Mouse (Mus musculus): Measurements from ENCODE around the gene Pla2g6. TPM values are rescaled to one million over a fixed set of nuclear protein-coding genes. Genes with fewer than 3 reads are reported as not detected.

Pla2g6 gene
- total and polyA plus RNA-seq, 3 experiments = 9.3 to 20.9 (median 14.8) TPM

DNA sequence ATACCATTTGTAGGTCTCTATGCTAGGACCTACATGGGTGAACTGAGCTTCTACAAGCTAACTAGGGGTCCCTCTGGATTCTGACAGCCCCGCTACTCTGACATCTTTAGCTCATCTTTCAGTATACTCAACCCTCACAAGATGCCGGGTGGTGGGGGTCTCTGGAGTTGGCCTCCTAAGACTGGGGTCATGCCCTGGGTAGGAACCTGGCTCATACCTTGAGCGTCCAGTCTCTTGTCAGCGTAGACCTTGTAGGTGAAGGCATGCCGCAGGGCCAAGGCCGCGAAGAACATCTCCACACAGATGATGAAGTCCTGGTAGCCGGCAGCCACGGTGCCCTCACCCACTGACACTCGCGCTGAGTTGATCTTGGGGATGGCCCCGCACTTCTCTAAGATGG, 36.9 kb upstream of the Pla2g6 start:
- peaks cover 70 to 96% of the 10 kb centered on the region in 2 experiments for H3K36me3 ChIP-seq (replicated peaks in 1 of 2; ENCODE audit: control insufficient read depth in 1 of 2, insufficient read depth in 1 of 2, low read length in 1 of 2)
- peaks cover 0 to 1% of the 10 kb centered on the region in 2 experiments; a peak in 2 of 4 replicates for H3K4me1 ChIP-seq (ENCODE audit: control insufficient read depth in 1 of 2, insufficient read depth in 2 of 2)
- H3K4me2 ChIP-seq (ENCODE audit: insufficient read depth, low read depth, poor library complexity, severe bottlenecking) = no peak overlapping the region
- H3K27ac ChIP-seq (ENCODE audit: insufficient read depth, low read depth) = no peak overlapping the region
- dilution Hi-C loops (cut with MboI; ENCODE audit: extremely low pct_ligation_motif_present, extremely low pct_unique_long_range_greater_than_20kb, low sequenced_read_pairs) = no loop called here
- no peaks in the 10 kb centered on the region for H3K9me3 ChIP-seq (replicated peaks; ENCODE audit: low read length)
- no peak for DNase-seq (ENCODE audit: extremely low read depth)
- H3K79me2 ChIP-seq (replicated peaks; ENCODE audit: control insufficient read depth, extremely low read depth, insufficient read depth, poor library complexity, severe bottlenecking) = no peaks in the 10 kb centered on the region
- H3K4me3 ChIP-seq (replicated peaks in 1 of 3; ENCODE audit: low read depth in 2 of 3, low read length in 2 of 3, poor library complexity in 1 of 3) = no peak overlapping the region
- H3K9ac ChIP-seq (ENCODE audit: insufficient read depth, low read depth) = no peak overlapping the region
- H3K27me3 ChIP-seq (replicated peaks) = no peaks in the 10 kb centered on the region
- TF ChIP-seq ZKSCAN1 (IDR thresholded peaks at IDR 0.05; ENCODE audit: borderline replicate concordance, low read depth, low read length) (no peak), TBP (conservative IDR thresholded peaks at IDR 0.05; ENCODE audit: low read depth, low read length) (no peak), NELFE (IDR thresholded peaks at IDR 0.05; ENCODE audit: low read depth, low read length) (no peak), MAZ (IDR thresholded peaks at IDR 0.05; ENCODE audit: low read depth, low read length) (no peak), MXI1 (IDR thresholded peaks at IDR 0.05; ENCODE audit: low read depth, low read length) (no peak), GABPA (IDR thresholded peaks at IDR 0.05; ENCODE audit: insufficient replicate concordance, low read depth, low read length) (no peak), UBTF (IDR thresholded peaks at IDR 0.05; ENCODE audit: low read depth, low read length) (no peak), MYC (IDR thresholded peaks at IDR 0.05; ENCODE audit: low read depth, low read length) (no peak), KAT2A (IDR thresholded peaks at IDR 0.05; ENCODE audit: insufficient replicate concordance, low read length) (no peak), EP300 (IDR thresholded peaks at IDR 0.05; ENCODE audit: low read length) (no peak), RAD21 (IDR thresholded peaks at IDR 0.05; ENCODE audit: low read depth, low read length) (no peak)
- in situ Hi-C loops (cut with MboI; ENCODE audit: low pct_ligation_motif_present, low pct_unique_long_range_greater_than_20kb, low sequenced_read_pairs) = no loop called here

- in situ Hi-C loops (cut with MboI; ENCODE audit: low pct_ligation_motif_present, low pct_unique_long_range_greater_than_20kb, low sequenced_read_pairs) (no loop called here), dilution Hi-C loops (cut with MboI; ENCODE audit: extremely low pct_ligation_motif_present, extremely low pct_unique_long_range_greater_than_20kb, low sequenced_read_pairs) (no loop called here)
- no peak for TF ChIP-seq CTCF (conservative IDR thresholded peaks at IDR 0.05 in 1 of 2, IDR thresholded peaks at IDR 0.05 in 1 of 2; ENCODE audit: low read depth in 2 of 2, low read length in 2 of 2)
- TF ChIP-seq MEF2A (IDR thresholded peaks at IDR 0.05; ENCODE audit: borderline replicate concordance, low read depth, low read length) = no peak
- no peak for TF ChIP-seq E2F4 (IDR thresholded peaks at IDR 0.05; ENCODE audit: insufficient replicate concordance, low read depth, low read length)
- no peak for TF ChIP-seq KAT2A (IDR thresholded peaks at IDR 0.05; ENCODE audit: insufficient replicate concordance, low read length)
- no peak for TF ChIP-seq USF2 (conservative IDR thresholded peaks at IDR 0.05; ENCODE audit: low read depth, low read length)
- TF ChIP-seq USF1 (IDR thresholded peaks at IDR 0.05; ENCODE audit: low read depth, low read length) = no peak
- TF ChIP-seq RCOR1 (conservative IDR thresholded peaks at IDR 0.05; ENCODE audit: low read depth, low read length) = no peak
- TF ChIP-seq MAZ (IDR thresholded peaks at IDR 0.05; ENCODE audit: low read depth, low read length) = no peak
- no peak for TF ChIP-seq TBP (conservative IDR thresholded peaks at IDR 0.05; ENCODE audit: low read depth, low read length)
- no peak for TF ChIP-seq MAFK (IDR thresholded peaks at IDR 0.05; ENCODE audit: insufficient replicate concordance, low read length)
- no peak for TF ChIP-seq ZC3H11A (IDR thresholded peaks at IDR 0.05; ENCODE audit: low read depth, low read length)
- TF ChIP-seq MXI1 (IDR thresholded peaks at IDR 0.05; ENCODE audit: low read depth, low read length) = no peak
- H3K9ac ChIP-seq (ENCODE audit: insufficient read depth, low read depth) = no peak overlapping the region
- H3K36me3 ChIP-seq (replicated peaks in 1 of 2; ENCODE audit: control insufficient read depth in 1 of 2, insufficient read depth in 1 of 2, low read length in 1 of 2) = peaks cover 61 to 95% of the 10 kb centered on the region in 2 experiments
- no peak overlapping the region for H3K27ac ChIP-seq (ENCODE audit: insufficient read depth, low read depth)
- H3K4me3 ChIP-seq (replicated peaks in 1 of 3; ENCODE audit: low read depth in 2 of 3, low read length in 2 of 3, poor library complexity in 1 of 3) = no peak overlapping the region
- no peaks in the 10 kb centered on the region for H3K9me3 ChIP-seq (replicated peaks; ENCODE audit: low read length)
- H3K27me3 ChIP-seq (replicated peaks) = no peaks in the 10 kb centered on the region
- no peak overlapping the region for H3K4me2 ChIP-seq (ENCODE audit: insufficient read depth, low read depth, poor library complexity, severe bottlenecking)
- no peaks in the 10 kb centered on the region for H3K79me2 ChIP-seq (replicated peaks; ENCODE audit: control insufficient read depth, extremely low read depth, insufficient read depth, poor library complexity, severe bottlenecking)
- DNase-seq (ENCODE audit: extremely low read depth) = no peak
- peaks cover 0 to 5% of the 10 kb centered on the region in 2 experiments; a peak in 2 of 4 replicates for H3K4me1 ChIP-seq (ENCODE audit: control insufficient read depth in 1 of 2, insufficient read depth in 2 of 2)
Observed at GRCm38 (mm10) chr15:79364120-79364519, 35.9 kb upstream of the Pla2g6 start.
